Mouse (Mus musculus) adrenal gland (tissue): ENCODE measurements around the gene Tmem88b.
"Not testable (repeated sequence)": the region's sequence is repeated elsewhere in the genome, so short reads cannot be mapped to it uniquely, and the experiment has no call there.

Experiments used
- intact Hi-C: fragments of 180-260 bp; cut with DNase I; formaldehyde crosslinking; loops from one replicate; pipeline ENCODE4 v1.15.1; 2025

Tmem88b gene

GRCm38 (mm10) chr4:155761356-155762099, 24.1 kb downstream of the Tmem88b start:
- intact Hi-C loops: no loop called here

- intact Hi-C loops: no loop called here
Measured at GRCm38 (mm10) chr4:155760613-155761355, 24.9 kb downstream of the Tmem88b start, which contains the start of gene Atad3a. TSS of gene Atad3a (minus strand) at chr4:155761093.

DNA sequence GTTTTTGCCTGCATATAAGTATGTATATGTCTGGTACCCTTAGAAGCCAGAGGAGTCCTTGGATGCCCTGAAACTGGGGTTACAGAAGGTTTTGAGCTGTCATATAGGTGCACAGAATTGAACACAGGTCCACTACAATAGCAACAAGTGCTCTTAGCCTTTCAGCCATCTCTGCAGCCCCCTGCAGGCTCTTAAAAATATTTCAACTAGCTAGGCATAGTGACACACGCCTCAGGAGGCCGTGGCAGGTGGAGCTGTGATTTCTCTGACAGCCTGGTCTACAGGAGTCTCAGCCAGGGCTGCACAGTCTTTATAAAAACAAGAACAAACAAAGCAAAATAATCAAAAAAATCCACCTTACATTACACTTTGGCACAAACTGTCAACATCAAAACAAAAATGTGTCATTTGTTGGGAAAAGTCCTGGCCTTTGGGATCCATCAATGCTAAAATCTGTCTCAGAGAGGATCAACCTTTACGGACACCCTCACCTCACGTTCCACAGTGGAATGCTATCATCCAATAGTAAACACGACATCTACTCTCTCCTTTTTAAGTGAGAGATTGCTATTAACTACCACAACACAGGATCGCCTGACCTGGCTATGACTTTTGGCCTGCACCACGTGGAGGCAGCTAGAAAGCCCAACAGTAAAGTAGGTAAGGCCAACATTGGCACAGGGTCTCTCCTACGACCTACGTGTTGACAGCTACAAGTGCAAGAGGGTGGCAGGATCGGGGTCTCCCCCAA, 25.6 kb downstream of the Tmem88b start:
- intact Hi-C loops: no loop called here

- intact Hi-C loops: no loop called here
Measured at GRCm38 (mm10) chr4:155757011-155757410, 28.7 kb downstream of the Tmem88b start.

DNA sequence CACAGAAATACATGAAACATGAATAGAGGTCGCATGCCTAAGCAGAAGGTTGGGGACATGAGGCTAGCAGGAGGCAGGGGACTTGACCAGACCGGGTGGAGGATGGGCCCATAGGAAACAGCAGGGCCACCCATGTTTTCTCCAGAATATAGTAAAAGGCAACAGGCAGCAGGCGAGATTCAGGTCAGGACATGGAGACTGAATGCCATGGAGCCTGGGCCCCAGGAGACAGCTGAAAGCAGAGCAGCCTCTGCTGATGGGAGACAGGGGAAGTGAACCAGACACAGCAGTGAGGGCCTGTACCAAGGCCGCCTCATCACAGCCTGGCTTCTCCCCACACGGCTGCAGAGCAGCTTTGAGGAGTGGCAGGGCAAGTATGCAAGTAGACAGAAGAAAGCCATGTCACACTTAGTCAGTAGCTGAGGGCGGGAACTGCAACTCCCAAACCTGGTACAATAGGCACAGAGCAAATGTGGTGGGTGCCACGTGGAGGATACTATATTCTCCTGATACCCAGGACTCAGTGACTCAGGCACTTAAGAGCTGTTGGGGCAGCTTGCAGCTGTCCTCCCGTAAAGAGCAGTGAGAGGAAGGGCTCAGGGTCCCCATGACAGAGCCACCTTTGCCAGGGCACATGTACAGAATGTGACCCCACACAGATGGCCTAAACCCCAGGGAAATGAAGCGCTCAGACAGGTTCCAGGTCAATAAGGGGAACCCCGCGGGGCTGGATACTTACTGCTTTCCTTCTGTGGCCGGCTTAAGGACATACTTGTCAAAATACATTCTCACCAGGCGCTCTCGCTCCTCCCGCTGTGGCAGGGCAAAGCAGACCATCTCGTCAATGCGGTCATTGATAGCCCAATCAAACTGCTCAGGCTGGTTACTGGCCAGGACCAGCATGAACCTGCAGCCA, 38.8 kb downstream of the Tmem88b start:
- intact Hi-C loops: no loop called here

- intact Hi-C loops: no loop called here
Measured at GRCm38 (mm10) chr4:155746036-155746548, 39.6 kb downstream of the Tmem88b start.

- intact Hi-C loops: no loop called here
Measured at GRCm38 (mm10) chr4:155745136-155745535, 40.5 kb downstream of the Tmem88b start.

- intact Hi-C loops: no loop called here
Measured at GRCm38 (mm10) chr4:155744474-155744873, 41.2 kb downstream of the Tmem88b start.

DNA sequence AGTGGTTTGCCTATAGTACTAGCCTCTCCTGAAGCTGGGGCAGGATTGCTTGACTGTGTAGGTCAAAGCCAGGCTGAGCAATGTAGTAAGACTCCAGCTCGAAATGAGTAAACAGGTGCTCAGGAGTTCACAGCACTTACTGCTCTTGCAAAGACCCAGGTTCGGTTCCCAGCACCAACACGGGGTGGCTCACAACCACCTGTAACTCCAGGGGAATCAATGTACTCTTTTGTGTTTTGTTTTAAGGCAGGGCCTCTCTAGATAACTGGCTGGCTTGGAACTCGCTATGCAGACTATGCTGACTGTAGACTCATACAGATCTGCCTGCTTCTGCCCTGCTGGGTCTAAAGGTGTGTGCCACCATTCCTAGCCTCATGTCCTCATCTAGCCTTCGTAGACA, 43.0 kb downstream of the Tmem88b start:
- intact Hi-C loops: no loop called here

DNA sequence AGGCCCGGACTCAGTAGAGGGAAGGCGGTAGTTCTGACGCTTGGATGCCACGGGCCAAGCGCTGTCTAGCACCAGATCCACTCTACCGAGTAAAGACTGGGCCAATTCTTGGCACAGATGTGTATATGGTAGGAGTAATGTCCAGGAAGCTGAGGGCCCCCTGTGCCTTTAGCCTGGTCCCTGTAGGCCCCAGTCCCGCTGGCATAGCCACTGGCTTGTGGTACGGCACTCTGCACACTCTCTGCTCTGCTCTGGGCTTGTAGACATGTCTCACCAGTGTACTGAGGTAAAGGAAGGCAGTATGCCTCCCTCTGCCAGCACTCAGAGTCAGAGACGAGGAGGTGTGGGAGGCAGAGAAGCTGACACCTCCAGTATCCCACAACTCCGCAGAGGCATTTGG, 45.0 kb downstream of the Tmem88b start:
- intact Hi-C loops: not testable (repeated sequence)

DNA sequence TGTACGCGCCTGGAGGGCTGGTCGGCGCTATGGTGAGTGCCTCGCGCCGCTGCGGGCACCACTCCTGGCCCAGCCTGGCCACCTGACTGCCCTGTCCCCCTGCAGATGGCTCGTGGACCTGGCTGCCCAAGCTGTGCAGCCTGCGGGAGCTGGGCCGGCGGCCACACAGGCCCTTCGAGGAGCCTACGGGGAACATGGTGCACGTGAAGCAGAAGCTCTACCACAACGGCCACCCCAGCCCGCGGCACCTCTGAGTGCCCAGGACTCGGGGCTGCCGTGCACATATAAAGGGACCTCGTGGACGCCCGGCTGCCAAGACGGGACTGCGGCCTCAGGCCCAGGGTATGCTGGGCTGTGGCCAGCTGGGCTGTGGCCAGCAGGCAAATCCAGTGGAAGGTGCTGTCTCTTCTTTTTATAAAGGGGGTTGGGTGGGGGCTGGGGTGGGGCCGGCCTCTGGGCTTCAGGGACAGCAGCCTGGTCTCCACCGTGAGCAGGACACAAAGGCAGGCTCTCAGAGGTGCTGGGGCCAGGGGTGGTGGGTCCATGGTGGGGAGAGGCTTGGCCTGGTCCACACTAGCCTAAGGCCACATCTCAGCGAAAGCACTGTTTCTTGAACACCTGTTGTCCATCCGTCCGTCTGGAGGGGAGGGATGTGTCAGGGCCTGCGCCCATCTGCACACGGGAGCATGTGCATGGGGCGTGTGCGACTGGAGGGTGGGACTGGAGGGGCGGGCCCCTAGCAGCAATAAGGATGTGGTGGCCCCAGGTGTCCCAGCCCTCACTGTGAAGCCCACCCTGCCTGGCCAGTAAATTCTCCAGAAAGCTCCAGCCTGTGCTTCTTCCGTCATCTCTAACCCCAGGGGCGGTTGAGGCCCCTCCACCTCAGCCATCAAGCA, 45.7 kb downstream of the Tmem88b start:
- intact Hi-C loops: no loop called here

GRCm38 (mm10) chr4:155739152-155739551, 46.5 kb downstream of the Tmem88b start:
- intact Hi-C loops: no loop called here

DNA sequence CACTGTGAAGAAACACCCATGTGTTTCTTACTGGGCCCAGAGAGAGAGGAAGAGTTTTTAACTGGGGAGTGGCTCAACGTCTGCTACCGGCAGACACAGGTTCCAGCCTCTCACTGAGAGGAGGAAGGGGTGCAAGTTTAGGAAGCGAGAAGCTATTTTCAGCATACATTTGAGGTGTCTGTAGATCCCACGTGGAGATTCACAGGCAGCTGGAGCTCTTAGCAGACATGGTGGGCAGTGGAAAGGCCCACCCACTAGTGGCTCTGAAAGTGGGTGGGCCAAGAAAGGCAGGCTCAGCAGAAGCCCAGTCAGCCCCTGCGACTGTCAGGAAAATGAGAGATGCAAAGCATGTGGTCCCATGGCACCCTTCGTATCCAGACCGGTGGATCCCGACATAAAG, 47.4 kb downstream of the Tmem88b start:
- intact Hi-C loops: no loop called here

GRCm38 (mm10) chr4:155736421-155736820, 49.3 kb downstream of the Tmem88b start:
- intact Hi-C loops: no loop called here

GRCm38 (mm10) chr4:155735788-155736187, 49.9 kb downstream of the Tmem88b start:
- intact Hi-C loops: no loop called here

- intact Hi-C loops: no loop called here
Measured at GRCm38 (mm10) chr4:155734951-155735702, 50.5 kb downstream of the Tmem88b start.

DNA sequence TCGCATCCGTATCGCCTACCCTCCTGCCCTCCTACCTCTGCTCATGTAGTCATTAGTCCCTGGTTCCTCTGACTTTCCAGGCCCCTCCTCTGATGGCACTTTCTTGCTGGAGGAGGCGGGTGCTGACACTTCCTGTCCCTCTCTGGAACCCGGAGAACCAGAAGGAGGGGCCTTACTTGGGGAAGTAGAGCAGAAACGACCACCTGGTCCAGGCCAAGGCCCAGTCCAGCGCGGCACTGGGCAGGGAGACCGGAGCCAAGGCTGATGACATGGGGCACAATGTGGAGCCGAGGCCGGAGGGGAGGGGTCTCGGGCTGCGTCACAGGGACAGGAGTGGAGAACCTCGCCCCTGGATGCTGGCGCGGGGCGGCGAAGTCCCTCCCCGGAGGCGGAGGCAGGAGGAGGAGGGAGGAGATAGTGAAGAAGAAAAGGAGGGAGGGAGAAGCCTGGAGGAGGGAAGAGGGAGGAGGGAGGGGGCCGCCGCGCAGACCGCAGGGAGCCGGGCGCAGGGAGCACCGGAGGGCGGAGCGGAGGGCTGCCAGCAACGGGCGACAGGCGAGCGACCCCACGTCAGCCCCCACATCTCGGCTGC, 51.2 kb downstream of the Tmem88b start, which contains the start of gene Tmem240:
Gene Tmem240 (plus strand): TSS at position 451 of the 592 bp plus-strand sequence.
- intact Hi-C loops: no loop called here

DNA sequence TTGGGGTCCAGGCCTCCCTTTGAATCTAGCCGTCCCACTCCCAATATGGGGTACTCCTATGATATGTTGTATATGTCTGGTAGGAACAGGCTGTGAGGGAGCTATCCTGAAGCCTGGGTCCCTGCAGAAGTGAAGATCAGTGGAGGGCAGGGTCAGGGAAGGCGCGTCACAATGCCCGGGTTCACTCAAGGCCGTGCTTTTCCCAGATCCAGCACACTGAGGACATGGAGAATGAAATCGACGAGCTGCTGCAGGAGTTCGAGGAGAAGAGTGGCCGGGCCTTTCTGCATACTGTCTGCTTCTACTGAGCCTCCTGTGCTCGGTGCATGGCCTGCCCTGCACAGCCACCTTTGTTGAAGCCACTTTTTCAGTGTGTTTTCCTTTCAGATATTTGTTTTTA, 52.4 kb downstream of the Tmem88b start:
- intact Hi-C loops: no loop called here
